Mouse (Mus musculus): ENCODE measurements around the gene Gid8. TPM values are rescaled to one million over a fixed set of nuclear protein-coding genes. Genes with fewer than 3 reads are reported as not detected.
A peak's percentile ranks its signal among the peaks of the same experiment; 100 is the strongest.

Gene Gid8
- total and polyA plus RNA-seq, 3 experiments: 52.8 to 65.5 TPM; not detected in 1

DNA sequence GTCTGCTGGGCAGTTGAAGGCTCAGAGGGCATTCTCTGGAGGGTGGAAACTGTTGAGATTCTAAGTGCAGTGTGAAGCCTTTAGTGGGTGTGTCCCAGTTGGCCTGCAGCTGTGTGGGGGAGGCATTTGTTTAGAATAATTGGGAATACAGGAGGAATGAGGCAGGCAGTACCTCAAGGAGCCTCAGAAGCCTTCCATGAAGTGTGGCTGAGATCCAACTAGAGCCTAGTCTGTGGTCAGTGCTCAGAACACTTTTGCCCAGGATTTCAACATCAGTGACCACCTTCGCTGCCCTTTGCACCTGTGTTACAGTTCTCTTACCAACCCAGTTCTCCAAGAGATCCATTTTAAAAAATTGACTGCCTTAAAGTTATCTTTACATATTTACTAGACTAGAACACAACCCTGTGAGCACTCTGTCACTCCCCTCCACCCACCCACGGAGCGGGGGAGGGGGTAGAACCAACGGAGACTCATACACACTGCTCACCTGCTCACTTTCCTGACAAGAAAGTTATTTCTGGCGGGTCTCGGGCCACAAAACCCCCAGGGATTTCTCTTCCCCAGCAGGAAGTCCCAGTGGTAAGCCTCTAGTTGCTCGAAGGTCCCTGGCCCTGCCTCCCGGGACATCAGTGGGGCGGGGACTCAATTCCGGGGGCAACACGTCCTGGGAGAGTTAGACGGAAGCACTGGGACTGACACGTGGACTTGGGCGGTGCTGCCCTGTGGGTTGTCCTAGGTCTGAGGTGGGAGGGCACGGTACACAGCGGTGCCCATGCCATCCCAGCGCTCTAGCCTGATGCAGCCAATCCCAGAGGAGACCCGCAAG is 14.9 kb downstream of the Gid8 start, which contains the start of gene Slc17a9:
Slc17a9 (plus strand) TSS at position 679 of the 829 bp plus-strand sequence.
- H3K9ac ChIP-seq (ENCODE audit: control insufficient read depth, low read depth, low read length, poor library complexity, severe bottlenecking): peak within 1 kb of the TSS; percentile 75
- peaks cover 4% of the 10 kb centered on the region; the same call in 1 of the 2 replicates for H3K79me2 ChIP-seq (ENCODE audit: control insufficient read depth, insufficient read depth, low read length, poor library complexity)
- H3K9me3 ChIP-seq (replicated peaks; ENCODE audit: insufficient read depth, low read length): no peaks in the 10 kb centered on the region
- H3K4me3 ChIP-seq (ENCODE audit: control insufficient read depth in 1 of 2, insufficient read depth in 1 of 2, low read depth in 2 of 2, low read length in 2 of 2): peak within 1 kb of the TSS; percentile 48 to 59
- H3K27me3 ChIP-seq (ENCODE audit: control insufficient read depth in 1 of 2, insufficient read depth in 2 of 2, low read length in 2 of 2): no peaks in the 10 kb centered on the region
- DNase-seq (ENCODE audit: low read depth, low spot score): peak; percentile 80
- peaks cover 6 to 46% of the 10 kb centered on the region in 2 experiments; a peak in 3 of 4 replicates for H3K36me3 ChIP-seq (ENCODE audit: control insufficient read depth in 1 of 2, insufficient read depth in 2 of 2, low read length in 2 of 2)
- TF ChIP-seq ELF1 (IDR thresholded peaks at IDR 0.05; ENCODE audit: low read depth, low read length) (0 out of 2 replicates have a peak, but pooled peaks have one; percentile 29), USF1 (IDR thresholded peaks at IDR 0.05; ENCODE audit: low read depth, low read length) (peak; percentile 68), MYC (IDR thresholded peaks at IDR 0.05; ENCODE audit: low read depth, low read length) (peak; percentile 75), CTCF (IDR thresholded peaks at IDR 0.05 in 2 of 3, conservative IDR thresholded peaks at IDR 0.05 in 1 of 3; ENCODE audit: control insufficient read depth in 1 of 3, insufficient read depth in 1 of 3, low read depth in 2 of 3, low read length in 3 of 3, poor library complexity in 1 of 3, severe bottlenecking in 1 of 3) (no peak), MXI1 (IDR thresholded peaks at IDR 0.05; ENCODE audit: low read depth, low read length) (peak; percentile 94), ZKSCAN1 (IDR thresholded peaks at IDR 0.05; ENCODE audit: low read depth, low read length) (no peak), POLR2A (IDR thresholded peaks at IDR 0.05; ENCODE audit: control insufficient read depth in 1 of 2, insufficient read depth in 1 of 2, low read depth in 1 of 2, low read length in 2 of 2, poor library complexity in 1 of 2) (peak in 1 of 2 experiments; percentile 53; a peak in 2 of 4 replicates), POLR2AphosphoS5 (IDR thresholded peaks at IDR 0.05; ENCODE audit: borderline replicate concordance, low read depth, low read length) (peak; percentile 46; the same call in 1 of the 2 replicates), ZMIZ1 (IDR thresholded peaks at IDR 0.05; ENCODE audit: low read depth, low read length) (0 out of 2 replicates have a peak, but pooled peaks have one; percentile 42), HCFC1 (IDR thresholded peaks at IDR 0.05; ENCODE audit: low read depth, low read length) (peak; percentile 50; the same call in 1 of the 2 replicates), MAX (IDR thresholded peaks at IDR 0.05; ENCODE audit: low read length) (peak; percentile 84), ZC3H11A (IDR thresholded peaks at IDR 0.05; ENCODE audit: low read depth, low read length) (no peak), POLR2AphosphoS2 (IDR thresholded peaks at IDR 0.05; ENCODE audit: low read length) (peak; percentile 26), SIN3A (IDR thresholded peaks at IDR 0.05; ENCODE audit: low read length) (peak; percentile 72), CHD2 (IDR thresholded peaks at IDR 0.05; ENCODE audit: low read length) (0 out of 2 replicates have a peak, but pooled peaks have one; percentile 8)
- peaks cover 15 to 54% of the 10 kb centered on the region in 2 experiments for H3K4me1 ChIP-seq (ENCODE audit: control insufficient read depth in 1 of 2, insufficient read depth in 2 of 2, low read length in 2 of 2)
- peak within 1 kb of the TSS; percentile 72 for H3K27ac ChIP-seq (ENCODE audit: control insufficient read depth, low read depth, low read length)

DNA sequence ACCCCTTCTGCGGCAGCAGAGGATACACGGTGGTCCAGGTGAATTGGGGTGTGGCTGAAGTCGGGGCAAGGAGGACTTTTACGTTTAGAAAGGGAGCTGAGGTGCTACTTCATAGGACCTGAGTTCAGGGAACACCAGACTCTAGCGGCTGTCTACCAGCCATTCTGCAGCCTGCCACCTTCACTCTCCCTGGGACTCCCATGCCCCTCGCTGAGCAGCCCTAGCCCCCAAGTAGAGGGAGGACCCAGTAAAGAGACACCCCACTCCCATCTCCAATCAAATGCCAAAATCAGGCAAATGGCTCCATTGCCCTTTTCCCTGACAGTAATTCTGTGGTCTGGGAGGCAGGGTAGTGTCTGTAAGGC is 15.5 kb downstream of the Gid8 start:
- peak overlapping the region; percentile 75 for H3K9ac ChIP-seq (ENCODE audit: control insufficient read depth, low read depth, low read length, poor library complexity, severe bottlenecking)
- peaks cover 15 to 54% of the 10 kb centered on the region in 2 experiments for H3K4me1 ChIP-seq (ENCODE audit: control insufficient read depth in 1 of 2, insufficient read depth in 2 of 2, low read length in 2 of 2)
- no peaks in the 10 kb centered on the region for H3K9me3 ChIP-seq (replicated peaks; ENCODE audit: insufficient read depth, low read length)
- H3K27ac ChIP-seq (ENCODE audit: control insufficient read depth, low read depth, low read length): peak overlapping the region; percentile 72
- H3K4me3 ChIP-seq (ENCODE audit: control insufficient read depth in 1 of 2, insufficient read depth in 1 of 2, low read depth in 2 of 2, low read length in 2 of 2): peak overlapping the region; percentile 48 to 59
- DNase-seq (ENCODE audit: low read depth, low spot score): no peak
- H3K36me3 ChIP-seq (ENCODE audit: control insufficient read depth in 1 of 2, insufficient read depth in 2 of 2, low read length in 2 of 2): peaks cover 2 to 46% of the 10 kb centered on the region in 2 experiments; a peak in 3 of 4 replicates
- TF ChIP-seq POLR2A (IDR thresholded peaks at IDR 0.05; ENCODE audit: control insufficient read depth in 1 of 2, insufficient read depth in 1 of 2, low read depth in 1 of 2, low read length in 2 of 2, poor library complexity in 1 of 2): 0 out of 4 replicates have a peak, but pooled peaks have one; percentile 1
- no peak for TF ChIP-seq MYC (IDR thresholded peaks at IDR 0.05; ENCODE audit: low read depth, low read length)
- no peak for TF ChIP-seq USF1 (IDR thresholded peaks at IDR 0.05; ENCODE audit: low read depth, low read length)
- no peak for TF ChIP-seq RAD21 (IDR thresholded peaks at IDR 0.05; ENCODE audit: low read depth, low read length)
- no peak for TF ChIP-seq GABPA (IDR thresholded peaks at IDR 0.05; ENCODE audit: low read depth, low read length)
- TF ChIP-seq SIN3A (IDR thresholded peaks at IDR 0.05; ENCODE audit: low read length): no peak
- TF ChIP-seq ETS1 (IDR thresholded peaks at IDR 0.05; ENCODE audit: low read depth, low read length): no peak
- no peak for TF ChIP-seq POLR2AphosphoS5 (IDR thresholded peaks at IDR 0.05; ENCODE audit: borderline replicate concordance, low read depth, low read length)
- no peaks in the 10 kb centered on the region for H3K27me3 ChIP-seq (ENCODE audit: control insufficient read depth in 1 of 2, insufficient read depth in 2 of 2, low read length in 2 of 2)
- H3K79me2 ChIP-seq (ENCODE audit: control insufficient read depth, insufficient read depth, low read length, poor library complexity): peaks cover 4% of the 10 kb centered on the region; the same call in 1 of the 2 replicates

All from MEL (cell line).